Mouse (Mus musculus): ENCODE results near the gene Gcdh.

Gcdh gene

GRCm38 (mm10) chr8:84872309-84872965 is 21.3 kb downstream of the Gcdh start:
- DNase-seq (ENCODE audit: low spot score), result no peak

- peak; percentile 56 for DNase-seq (ENCODE audit: low spot score)
Measured at GRCm38 (mm10) chr8:84871376-84872308, 22.1 kb downstream of the Gcdh start, which contains the start of gene Syce2. Syce2 (plus strand) TSS chr8:84872111.

DNA sequence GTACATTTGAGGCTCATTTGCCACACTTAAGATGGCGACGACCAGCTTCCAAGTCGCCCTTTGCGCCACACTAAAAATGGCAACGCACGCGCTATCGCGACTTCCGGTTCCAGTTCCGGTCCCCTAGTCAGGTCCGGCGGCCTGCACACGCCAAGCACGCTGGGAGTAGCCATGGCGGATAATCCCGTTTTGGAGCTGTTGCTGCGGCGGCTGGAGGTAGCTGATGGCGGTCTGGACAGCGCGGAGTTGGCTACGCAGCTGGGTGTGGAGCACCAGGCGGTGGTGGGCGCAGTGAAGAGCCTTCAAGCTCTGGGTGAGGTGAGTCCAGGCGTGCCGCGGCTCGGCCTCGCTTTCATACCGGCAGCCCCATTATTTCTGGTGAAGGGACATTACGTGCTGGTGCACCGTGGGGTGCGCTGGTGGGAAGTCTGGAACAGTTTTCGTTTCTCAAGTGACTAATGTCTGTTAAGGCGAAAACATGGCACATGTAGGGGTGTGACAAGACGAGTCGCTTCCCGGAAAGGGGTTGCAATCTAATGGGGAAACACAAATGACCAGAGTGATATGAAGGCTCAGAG is 36.8 kb downstream of the Gcdh start, which contains the start of gene Farsa:
TSS of gene Farsa (plus strand) at position 126 of the 578 bp plus-strand sequence.
- peak; percentile 94 for DNase-seq (ENCODE audit: low spot score)

DNA sequence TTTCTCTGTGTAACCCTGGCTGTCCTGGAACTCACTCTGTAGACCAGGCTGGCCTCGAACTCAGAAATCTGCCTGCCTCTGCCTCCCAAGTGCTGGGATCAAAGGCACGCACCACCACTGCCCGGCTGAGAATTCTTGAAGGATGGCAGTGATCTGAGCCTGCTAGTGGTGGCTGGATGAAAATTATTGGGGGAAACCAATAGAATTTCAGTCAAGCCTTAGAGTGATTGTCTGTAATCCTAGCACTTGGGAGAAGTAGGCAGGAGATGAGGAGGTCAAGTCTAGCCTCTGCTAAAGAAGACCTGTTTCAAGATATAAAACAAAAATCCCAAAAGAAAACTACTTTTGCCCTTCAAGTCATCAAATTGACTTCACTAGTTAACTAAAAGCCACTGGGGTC is 37.3 kb downstream of the Gcdh start:
- DNase-seq (ENCODE audit: low spot score), result no peak

- DNase-seq (ENCODE audit: low spot score), result no peak
Measured at GRCm38 (mm10) chr8:84847684-84848435, 45.9 kb downstream of the Gcdh start.

DNA sequence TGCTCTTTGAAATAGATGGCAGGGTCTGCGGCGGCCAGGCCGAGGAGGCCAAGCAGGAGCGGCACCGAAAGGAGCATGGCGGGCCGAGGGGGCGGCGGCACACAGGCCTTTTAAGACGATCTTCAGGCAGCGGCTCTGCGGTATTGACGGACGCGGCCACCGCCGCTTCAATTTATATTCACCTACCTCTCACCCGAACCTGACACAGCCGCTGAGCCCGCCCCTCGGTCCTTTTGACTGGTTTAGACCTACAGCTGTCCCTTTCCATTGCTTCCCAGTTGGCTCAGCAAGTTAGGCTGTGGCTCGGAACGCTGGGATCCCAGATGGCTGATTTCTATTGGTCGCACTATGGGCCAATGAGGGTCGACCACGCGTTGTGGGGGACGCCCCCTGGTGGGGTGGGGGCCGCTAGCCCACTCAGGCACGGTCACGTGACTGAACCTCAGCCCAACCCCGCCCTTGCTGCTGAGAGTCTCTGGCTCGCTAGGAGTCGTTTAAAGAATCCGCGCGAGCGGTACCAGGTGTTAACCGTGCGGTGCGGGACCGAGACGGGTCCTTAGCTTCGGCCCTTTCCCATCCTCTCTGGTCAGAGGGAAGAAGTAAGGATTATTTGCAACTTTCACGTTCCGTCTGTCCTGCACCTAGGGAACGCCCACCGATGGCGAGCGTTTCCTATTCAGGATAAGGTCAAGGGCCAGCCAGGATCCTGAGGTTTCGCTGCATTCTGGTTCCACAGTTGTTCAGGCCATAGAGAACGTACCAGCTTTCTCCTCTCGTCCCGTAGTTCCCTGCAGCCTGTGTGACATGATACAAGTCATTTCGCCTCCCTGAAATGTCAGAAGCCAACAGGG is 46.8 kb downstream of the Gcdh start, which contains the start of gene Calr:
TSS of gene Calr (minus strand) at position 213 of the 851 bp plus-strand sequence.
- DNase-seq (ENCODE audit: low spot score), result peak; percentile 100

DNA sequence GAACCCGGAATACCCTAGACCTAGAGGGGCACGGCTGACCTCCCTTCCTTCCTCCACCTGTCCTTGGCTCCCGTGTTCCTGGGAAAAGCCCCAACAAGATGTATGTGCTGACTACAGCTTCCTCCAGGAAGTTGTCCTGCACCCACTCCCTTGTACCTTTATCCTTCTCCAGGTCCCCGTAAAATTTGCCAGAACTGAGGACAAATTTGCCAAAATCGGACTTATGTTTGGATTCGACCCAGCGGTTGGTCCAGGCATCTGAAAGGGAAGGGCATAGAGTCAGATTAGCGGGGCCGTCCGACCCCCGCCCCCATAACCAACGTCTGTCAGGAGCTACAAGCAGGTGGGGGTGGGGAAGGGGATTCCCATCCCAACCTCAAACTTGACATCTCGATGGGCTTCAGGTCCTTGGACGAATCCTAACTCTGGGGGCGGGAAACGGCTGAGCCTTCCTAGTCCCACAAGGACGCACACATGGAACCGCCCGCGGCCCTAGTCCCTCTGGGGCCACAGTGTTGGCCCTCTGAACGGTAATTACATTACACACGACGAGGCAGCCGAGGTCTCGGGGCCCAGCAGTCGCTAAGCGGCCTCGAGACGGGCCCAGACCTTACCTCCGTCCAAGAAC is 47.5 kb downstream of the Gcdh start:
- DNase-seq (ENCODE audit: low spot score), result peak; percentile 51

DNA sequence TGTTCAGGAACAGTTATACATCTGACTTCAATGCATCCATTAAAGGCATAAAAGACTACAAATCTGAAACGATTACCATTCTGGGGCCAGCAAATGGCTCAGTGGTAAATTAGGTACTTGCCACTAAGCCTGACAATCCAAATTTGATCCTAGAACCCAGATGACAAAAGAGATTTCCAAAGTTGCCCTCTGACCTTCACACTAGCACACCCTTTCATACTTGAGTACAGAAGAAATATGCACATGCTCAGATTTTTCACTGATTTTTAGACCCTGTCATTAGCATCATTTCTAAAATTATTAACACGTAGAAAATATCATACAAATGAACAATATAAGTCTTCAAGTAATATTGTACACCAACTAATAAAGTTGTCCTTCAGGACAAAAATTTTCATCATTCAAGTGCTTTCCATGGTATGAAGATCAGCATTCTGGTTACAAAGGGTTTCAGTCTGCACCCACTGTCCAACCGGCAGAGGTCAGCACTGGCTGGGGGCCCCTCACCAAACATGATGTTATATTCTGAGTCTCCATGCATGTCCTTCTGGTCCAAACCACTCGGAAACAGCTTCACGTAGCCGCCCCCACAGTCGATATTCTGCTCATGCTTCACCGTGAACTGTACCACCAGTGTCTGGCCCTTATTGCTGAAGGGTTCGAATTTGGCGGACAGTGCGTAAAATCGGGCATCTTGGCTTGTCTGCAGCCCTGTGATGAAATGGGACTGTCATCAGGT is 48.2 kb downstream of the Gcdh start:
- DNase-seq (ENCODE audit: low spot score), result no peak

GRCm38 (mm10) chr8:84844397-84845070 is 49.2 kb downstream of the Gcdh start:
- DNase-seq (ENCODE audit: low spot score), result no peak

DNA sequence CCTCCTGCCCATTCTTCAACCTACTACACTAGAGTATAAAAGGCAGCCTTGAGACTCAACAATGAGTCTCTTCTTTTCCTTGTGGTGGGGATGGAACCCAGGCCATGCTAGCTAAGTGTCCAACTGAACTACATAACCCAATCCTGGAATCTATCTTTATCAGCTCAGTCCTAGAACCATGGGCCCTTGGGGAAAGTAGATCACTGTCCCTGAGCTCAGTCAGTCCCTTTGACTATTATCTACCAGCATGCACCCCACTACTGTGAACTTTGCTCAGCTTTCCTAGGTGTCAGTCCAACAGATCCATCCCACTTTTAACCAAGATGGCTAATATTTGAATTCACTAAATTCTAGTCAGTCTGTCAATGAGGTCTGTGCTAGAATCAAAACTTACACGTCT is 52.2 kb downstream of the Gcdh start:
- DNase-seq (ENCODE audit: low spot score), result no peak

GRCm38 (mm10) chr8:84840248-84840999 is 53.3 kb downstream of the Gcdh start, which contains the start of gene Rad23a:
Rad23a (minus strand) TSS chr8:84840665.
- DNase-seq (ENCODE audit: low spot score), result peak; percentile 92

DNA sequence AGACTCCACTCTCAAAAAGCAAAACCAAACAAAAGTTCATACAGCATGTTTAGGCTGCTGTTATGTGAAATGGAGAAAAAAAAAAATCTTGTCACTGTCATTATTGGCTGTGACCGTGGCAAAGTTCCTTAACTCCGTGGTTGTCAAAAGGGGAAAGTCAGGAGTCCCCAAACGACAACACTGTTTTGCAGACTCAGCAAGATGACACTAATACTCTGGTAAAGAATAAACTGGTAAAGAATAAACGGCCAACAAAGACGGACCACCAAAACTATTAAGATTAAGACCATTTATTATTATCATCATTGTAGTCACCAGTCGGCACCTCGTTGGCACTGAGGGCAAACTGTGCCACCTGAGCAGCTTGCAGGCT is 53.9 kb downstream of the Gcdh start:
- DNase-seq (ENCODE audit: low spot score), result no peak

DNA sequence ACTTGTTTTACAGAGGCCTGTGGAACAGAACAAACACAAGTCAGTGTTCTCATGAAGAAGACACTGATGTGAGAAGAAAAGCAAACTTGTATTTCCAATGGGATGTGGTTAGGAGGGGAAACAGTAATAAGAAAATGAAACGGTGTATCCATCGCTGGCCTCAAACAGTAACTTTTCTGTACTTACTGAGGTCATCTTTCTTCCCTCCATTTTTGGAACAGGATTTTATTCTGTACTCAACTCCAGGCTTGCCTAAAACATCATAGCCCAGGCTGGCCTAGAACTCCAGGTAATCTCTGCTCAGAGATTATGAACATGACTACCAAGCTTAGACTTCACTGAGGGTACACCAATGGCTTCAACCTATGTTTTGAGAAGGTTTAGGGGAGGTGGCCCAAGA is 54.3 kb downstream of the Gcdh start:
- DNase-seq (ENCODE audit: low spot score), result no peak

- DNase-seq (ENCODE audit: low spot score), result no peak
Measured at GRCm38 (mm10) chr8:84838513-84838912, 55.2 kb downstream of the Gcdh start.

GRCm38 (mm10) chr8:84837912-84838470 is 55.7 kb downstream of the Gcdh start:
- no peak for DNase-seq (ENCODE audit: low spot score)

DNA sequence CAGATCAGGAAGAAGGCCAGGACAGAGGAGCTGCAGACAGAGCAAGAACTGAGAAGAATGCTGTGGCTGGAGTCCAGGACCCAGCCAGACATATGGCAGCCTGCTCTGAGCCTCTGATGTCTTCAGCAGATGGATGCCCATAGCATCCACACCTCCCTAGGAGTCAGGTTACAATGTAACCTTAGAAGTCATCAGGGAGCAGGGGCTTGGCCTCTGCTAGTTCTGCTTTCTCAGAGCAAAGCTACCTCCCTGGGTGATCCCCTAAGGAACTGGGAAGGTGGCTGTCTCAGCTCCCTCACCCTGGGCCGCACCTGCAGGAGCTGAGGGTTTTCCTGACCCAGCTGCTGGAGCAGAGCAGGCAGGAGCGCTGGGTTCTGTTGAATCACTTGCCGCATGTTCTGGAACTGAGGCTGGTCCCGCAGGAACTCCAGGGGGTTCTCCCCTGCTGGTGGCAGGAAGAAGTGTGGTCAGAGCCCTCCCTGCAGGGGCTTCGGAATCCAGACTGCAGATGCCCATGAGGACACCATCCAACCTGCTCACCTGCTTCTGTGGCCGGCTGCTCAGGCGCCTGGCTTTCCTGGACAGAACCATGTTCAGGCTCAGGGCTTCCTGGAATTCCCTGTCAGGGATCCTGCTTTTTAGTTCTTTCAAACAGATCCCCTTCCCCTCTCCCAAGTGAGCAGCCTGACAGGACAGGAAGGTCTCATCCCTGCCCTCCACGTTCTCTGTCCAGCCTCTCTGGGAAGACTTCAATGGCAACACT is 56.4 kb downstream of the Gcdh start:
- no peak for DNase-seq (ENCODE audit: low spot score)
